Mouse (Mus musculus) testis, postnatal 10 days (tissue): Measurements from ENCODE around the gene Pparg.

Experiments
- DNase-seq: peaks from one replicate; pipeline ENCODE4 v3.0.0; 2021; ENCODE audit warnings: low spot score

Pparg gene

DNA sequence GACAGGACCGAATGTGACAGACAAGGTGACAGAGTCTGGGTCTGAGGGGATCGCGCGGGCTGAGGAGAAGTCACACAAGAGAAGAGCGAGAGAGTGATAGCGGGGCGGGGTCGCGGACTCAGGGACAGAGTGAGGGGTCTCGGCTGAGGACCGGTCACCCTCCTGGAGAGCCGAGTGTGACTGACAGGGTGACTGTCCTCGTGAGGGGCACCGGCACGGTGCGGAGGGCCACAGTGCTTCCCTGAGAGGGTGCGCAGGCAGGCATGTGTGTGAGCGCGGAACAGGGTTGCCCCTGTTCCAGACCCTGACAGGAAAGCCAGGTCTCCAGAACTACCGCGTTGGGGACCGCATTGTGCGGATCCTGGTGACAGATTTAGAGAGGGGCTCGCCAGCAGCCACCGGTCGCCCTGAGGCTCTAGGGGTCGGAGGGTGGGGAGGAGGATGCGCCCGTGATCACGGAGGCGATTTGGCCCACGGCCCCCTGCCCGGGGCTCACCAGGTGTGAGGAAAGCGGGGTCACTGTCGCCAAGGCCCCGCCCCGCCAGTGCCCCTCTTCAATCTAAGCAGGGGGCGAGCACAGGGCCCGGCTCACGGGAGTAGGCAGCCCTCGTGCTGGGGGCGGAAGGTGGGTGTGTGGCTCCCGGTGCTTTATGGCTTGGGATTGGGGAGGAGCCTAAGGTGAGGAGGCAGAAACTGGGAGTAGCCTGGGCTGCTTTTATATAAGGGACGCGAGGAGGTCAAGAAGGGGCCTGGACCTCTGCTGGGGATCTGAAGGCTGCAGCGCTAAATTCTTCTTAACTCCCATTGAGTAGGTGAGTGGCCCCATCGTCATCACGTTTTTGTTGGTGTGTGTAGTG is 1.1 kb downstream of the Pparg start:
- DNase-seq = peak; percentile 49

DNA sequence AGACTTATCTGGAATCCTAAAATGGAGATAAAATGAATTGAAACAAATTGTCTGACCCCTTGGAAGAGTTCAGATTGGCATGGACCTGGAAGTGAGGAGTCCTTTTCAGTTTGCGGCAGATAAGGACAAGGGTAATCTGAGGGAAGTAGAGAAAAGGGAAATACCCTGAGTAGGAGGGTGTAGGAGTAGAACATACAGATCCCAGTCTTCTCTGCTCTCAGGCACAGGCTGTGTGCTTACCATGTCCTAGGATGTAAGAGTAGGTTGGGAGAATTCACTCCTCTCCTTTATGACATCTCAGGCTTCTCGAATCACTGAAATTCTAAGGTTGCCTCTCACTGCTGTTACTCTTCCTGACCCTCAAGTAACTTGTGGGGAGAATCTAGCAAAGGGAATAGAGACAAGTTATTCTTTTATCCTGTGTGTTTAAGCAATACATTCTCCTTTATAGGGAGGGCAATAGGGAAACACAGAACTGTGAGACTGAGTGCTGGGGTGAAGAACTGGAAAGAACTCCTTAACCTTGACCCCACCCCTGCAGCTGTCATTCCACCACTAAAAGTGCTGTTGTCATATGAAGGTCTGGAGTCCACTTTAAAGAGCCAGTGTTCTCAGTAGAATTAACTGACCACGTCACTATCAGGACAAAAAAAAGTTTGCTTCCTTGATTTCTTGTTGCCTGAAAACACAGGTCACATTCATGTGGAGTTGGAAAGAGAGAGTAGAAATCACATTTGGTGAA is 6.3 kb downstream of the Pparg start:
- DNase-seq = no peak

DNA sequence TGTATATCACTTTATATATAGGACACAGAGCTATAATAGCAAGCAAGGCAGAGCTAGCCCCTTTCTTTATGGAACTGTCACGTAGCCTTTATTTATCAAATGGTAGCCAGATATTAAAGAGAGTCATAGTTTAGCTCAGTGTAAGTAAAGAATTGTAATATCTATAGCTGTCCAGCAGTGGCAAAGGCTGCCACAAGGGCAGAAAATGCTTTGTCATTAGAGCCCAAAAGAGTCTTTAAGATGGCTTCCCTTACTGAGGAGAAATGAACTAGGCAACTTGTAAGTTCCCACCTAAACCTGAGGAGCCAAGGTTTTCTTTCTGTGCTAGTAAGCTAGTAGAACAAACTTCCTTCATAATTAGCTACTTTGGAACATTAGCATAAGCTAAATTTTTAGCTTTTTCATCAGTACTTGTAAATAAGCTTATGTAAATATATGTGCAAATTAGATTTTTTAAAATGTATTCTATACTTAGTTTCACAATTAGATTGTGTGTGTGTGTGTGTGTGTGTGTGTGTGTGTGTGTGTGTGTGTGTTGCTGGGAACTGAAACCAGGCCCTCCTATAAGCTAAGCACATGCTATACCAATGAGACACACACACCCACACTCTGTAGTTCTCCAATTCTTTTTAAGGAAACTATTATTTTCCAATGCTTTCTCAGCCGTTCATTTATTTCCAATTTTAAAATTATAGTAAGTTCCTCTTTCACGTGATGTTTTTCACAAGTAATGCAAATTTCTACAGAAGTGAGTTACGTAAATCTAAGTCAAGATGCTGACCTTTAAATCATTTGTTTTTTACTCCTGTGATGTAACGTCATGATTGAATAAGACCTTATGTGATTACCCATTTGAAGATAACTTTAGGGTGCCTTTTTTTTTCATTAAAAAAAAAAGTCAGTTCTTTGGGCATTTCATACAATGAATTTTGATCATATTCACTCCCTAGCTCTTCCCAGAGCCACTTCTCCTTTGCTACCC is 14.4 kb downstream of the Pparg start:
- DNase-seq = no peak

DNA sequence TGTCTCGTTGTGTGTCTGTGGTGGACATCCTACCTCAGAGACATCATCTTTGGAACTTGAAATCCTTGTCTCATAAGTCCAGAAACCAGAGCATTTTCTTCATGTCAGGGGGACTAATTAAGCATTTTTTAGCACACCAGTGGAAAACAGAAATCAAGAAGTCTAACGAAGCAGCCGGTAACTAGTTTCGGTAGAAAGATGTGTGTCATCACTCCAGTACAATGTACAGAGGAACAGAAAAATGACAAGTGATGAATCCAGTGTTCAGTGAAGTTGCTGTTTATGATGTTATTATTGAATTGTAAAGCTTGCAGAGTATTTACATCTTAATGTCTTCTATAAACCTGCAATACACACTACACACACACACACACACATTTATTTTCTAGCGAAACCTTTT is 19.8 kb downstream of the Pparg start:
- DNase-seq = no peak

DNA sequence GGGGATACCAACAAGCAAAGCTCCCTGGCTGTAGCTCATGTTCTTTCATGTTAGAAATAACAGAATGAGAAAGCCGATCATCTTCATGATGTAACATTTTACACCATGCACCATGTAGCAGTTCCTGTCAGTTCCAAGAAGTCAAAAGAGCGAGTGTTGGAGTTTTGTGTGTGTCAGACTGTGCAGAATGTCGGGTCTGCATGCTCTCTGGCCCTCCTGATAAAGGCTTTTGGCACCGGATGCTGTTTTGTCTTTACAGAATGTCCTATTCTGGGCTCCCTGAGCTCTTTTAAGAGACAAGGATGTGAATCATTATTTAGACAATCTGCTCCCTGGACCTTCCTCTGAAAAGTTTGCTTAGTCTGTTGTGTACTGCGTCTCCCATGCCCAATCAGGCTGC is 22.0 kb downstream of the Pparg start:
- no peak for DNase-seq

DNA sequence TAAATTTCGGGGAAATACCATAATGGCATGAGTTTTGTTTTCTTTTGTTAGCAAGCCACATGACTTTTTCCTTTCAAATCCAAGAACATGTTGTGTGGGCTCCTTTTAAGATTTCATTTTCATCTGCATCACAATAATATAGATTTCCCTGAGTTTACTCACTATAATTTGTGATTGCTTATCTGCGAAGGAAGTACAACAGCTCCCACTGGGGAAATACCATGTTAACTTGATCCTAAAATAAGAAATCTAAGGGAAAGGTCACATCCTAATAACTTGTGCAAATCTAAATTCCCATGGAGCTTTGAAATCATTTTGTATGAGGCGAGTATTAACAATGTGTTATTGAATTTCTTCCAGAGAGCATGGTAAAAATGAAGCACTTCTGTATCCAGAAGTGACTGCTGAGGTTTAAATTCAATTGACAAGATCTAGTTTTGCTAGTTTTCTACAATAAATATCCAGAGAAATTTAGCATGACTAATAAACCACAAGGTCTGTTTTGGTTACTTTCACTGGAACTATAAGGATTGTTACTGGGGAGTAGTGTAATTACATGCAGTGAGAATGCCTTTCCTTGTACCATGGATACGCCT is 29.3 kb downstream of the Pparg start:
- DNase-seq = no peak

DNA sequence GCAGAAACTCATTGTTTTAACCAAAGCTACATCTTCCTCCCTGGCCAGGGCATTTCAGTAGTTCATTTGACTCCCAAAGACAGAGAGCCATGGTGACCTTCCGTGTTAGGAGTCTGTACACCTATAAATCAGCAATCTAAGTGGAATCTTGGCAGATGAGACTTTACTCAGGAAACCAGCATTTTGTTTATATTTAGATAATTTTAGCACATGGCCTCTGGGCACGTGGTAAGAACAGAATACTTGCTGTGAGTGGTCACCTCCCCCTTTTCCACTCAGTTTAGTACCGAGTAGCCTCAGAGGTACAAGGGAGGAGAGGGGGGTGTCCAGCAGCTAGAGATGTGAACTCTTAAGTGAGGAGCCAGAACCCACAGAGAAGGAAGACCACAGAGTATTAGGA is 36.2 kb downstream of the Pparg start:
- no peak for DNase-seq

DNA sequence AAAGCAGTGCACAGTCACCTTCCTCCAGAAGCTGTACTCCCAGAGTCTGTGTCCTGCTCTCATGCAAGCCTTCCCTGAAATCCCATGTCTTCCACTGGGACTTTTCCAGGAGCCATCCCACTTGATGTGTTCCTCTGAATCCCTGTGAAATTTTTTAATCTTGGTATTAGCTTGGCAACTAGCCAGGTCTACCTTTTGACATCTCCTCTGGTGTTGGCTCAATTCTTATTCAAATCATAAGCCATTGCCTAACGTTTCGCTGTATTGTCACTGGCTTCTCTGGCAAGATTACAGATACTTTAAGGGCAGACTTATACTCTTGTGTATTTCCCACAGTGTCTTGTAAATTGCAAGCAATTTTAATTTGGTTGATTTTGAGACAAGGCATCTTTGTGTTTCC is 43.6 kb downstream of the Pparg start:
- DNase-seq = no peak

DNA sequence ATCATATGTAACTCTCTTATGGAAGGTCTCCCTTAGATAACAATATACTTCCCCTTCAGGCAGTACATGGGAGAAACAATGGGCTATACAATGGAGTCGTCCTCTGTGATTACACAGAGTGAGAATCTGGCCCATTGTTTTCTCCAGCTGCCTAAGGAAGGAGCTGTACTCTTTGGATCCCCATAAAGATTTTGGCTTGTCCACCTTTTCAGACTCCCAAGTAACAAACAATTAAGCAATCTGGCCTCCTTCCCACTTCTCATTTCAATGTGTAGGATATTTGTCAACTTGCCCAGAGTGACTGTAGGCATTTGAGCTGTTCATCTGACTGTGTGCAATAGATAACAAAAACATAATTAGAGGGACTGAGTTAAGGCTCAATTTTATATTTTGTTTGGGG is 50.7 kb downstream of the Pparg start:
- DNase-seq = no peak

DNA sequence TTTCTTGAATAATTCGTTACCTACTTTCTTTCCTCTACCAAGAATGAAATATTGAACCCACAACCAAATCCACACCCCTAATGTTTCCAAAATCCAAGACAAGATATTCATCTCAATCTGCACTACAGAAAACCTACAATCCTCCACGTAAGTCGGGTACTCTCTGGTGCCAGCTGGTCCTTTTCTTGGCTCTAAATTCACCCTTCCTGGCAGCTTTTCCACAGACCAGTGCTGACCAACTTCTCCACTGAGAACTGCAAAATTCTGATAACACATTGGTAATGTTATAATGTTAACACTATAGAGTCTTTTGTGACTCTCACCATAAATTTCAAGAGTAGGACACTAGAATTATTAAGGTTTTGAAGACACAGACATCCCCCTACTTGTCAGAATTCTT is 57.4 kb downstream of the Pparg start:
- DNase-seq = no peak

DNA sequence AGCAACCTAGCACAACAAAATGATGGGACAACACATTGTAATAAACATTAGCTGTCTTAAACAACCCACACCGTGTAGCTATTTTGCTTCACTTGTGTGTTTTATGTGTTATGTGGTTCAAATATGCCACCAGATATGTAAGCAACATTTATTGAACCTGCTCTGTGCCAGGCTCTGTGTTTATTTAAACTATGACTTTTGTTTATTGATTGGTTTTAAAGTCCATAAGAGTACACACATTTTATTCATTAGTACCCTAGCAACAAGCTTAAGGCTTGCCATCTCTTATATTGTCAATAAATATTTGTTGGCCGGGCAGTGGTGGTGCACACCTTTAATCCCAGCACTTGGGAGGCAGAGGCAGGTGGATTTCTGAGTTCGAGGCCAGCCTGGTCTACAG is 58.2 kb downstream of the Pparg start:
- no peak for DNase-seq

DNA sequence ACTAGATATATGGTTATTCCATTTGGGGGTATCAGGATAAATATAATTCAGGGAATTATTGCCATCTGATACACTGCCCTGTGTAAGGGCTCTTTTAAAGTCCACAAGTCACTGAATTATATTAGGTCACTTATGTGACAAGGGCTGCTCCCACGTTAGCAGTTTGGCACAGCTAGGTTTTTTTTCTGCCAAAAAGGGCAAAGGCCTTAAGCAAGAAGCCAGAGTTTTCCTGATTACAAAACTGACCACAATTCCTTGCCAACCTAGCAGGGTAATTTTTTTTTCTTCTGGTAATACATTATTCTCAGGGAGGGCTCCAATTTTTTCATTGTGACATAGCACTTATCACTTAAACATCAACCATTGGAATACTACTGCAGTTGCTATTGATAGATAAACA is 60.2 kb downstream of the Pparg start:
- no peak for DNase-seq

DNA sequence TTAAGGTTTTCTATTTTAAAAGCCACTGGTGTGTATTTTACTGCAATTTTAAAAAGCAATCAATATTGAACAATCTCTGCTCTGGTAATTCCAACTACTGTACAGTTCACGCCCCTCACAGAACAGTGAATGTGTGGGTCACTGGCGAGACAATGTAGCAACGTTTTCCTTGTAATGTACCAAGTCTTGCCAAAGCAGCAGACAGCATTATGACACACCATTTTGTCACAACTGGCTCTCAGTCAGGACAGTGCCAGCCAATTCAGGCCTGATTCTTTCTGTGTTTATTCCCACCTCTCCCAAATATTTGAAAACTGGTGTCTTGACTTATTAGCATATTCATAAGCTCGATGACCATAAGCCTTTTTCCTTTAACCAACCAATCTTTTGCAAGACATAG is 60.9 kb downstream of the Pparg start:
- DNase-seq = no peak

DNA sequence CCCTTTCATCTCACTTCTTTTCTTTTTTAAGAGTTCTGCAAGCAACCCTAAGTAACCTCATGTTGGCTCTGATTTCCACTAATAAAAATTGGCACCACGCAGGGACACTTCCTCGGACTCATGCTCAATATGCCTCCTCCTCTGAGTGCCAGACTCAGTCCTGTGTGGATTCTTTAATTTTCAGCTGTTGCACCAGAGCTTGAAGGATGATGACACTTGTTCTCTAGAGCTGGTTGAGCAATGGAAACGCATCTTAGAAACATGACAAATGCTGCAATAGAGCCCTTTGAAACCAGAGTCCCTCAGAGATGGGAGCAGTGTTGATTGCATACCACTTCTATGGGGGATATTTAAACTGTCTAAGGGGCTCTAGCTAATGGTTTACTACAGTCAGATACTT is 63.7 kb downstream of the Pparg start:
- no peak for DNase-seq

DNA sequence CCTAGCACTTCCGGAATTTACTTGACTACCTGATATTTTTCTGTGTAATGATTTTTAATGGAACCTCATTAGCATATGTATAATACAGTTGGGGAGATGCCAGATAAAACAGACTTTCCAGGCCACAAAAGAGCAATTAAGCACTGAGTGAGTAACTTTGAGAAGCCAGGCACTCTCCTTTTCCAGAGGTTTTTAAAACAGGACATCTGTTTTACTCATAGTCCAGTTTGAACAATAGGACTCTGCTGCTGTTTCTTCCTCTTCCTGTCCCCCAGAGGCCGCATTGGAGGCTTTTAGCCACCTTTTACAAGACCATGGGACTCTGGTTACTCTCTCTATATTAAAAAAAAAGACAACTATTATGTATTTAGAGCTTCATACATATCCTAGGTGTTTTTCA is 72.0 kb downstream of the Pparg start:
- no peak for DNase-seq

DNA sequence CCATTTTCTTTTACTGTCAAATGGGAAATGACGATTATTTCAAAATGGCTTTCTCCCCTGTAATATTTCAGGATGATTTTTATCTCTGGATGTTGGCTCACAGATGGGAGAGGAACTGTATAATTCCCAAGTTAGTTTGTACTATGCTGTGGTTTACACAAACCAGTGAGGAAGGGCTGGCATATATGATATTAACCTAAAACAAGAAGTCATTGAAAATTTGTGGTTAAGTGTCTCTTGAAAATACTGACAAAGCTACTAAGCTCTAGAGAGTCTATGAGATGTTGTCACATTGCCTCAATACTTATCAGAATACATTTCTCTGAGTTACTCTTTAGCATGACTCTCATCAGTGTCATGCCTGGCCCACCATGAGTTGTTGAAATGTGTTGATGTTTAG is 73.3 kb downstream of the Pparg start:
- DNase-seq = no peak

DNA sequence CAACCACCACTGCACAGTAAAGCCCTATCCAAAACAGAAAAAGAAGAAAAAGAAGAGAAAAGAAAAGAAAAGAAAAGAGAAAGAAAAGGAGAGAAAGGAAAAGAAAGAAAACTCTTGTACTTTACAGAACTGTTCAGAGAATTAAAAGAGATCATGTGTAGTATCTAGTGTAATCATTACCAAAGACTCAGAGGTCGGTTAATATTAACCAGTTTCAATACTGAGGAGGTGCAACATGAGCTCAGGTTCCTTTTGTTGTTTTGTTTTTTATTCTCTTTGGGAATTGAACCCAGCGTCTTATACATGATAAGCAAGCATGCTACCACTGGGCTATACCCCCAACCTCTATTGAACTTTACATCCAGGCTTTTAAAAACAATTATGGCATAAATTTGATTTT is 74.1 kb downstream of the Pparg start:
- DNase-seq = no peak

DNA sequence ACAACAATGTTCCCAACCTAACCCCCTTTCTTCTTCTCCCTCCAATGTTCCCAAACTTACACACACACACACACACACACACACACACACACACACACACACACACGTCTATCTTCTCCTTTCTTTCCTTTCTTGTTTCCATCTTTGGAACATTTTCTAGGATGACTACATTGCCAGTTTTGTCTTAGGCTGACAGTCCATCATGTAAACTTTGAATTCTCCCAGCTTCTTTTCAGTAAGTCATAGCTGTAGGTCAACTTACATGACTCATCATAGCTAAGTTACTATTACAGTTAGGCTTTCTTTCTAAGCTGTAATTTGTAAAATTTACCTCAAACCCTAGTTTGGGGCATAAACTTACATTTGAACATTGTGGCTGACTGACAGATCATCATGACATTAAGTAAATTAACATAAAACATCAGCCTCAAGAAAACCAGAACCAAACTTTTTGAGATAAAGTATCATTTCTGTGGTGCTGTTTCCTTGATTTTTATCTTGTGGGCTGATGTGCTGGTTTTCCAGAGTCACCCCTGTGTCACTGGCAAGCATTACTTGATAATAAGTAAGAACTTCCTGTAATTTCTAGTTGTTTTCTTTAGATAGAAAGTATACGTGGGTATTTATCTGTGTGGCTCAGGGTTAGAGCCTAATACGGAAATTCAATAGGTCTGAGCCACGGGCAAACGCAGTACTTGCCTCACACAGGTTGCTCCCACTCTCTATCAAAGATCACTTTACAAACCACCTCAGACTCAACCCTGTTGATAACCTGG is 79.7 kb downstream of the Pparg start:
- DNase-seq = no peak

DNA sequence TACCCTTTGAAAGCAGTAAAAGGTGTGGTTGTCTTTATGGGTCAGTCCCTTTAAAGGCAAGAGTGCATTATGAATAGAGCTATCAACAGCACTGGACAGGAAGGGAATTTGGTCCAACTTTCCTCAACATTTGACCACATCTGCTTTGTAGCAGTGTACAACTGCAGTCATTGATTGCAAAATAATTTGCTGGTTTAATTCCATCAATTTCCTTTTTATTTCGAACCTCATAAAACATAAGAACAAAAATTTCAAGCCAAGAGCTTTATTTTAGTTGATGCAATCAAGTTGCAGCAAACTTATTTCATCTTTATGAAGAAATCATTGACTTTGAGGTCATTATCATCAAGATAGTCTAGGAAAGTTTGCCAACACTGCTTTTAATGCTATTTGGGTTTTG is 91.8 kb downstream of the Pparg start:
- no peak for DNase-seq

DNA sequence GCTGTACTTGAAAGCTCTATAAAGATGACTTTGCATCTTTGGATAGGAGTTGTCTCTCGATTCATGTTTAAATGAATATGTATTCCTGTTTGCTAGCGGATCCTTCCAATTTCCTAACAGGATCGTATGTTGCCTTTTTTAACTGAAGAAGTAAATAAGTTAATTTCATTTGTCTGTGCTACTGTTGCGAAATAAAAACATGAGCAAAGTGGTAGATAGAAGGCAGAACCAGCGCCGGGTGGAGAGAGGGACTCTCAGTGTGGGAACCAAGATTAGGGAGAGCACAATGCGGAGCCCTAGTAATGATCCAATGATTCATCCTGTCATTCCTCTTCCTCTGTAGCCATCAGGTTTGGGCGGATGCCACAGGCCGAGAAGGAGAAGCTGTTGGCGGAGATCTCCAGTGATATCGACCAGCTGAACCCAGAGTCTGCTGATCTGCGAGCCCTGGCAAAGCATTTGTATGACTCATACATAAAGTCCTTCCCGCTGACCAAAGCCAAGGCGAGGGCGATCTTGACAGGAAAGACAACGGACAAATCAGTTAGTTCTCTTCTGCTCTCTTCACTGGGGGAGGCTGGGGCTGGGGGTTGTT is 102.1 kb downstream of the Pparg start:
- DNase-seq = peak; percentile 46

DNA sequence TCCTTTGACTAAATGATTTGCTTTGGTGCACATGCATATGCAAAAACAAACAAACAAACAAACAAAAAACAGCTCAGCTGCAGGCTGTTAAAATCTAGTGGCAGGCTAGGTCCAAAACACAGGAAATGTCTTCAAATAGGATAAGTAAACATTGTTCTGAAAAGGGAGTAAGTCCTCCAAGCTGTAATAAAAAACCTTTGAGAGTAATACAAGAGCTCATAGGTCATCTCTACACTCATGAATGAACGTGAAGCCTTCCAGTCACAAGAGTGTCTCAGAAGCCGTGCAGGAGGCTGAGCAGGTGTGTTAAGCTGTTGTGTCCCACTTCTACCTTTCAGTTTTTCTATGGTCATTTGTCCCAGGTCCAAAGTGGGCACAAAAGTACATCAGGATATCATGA is 102.6 kb downstream of the Pparg start:
- DNase-seq = no peak
